Mouse (Mus musculus) heart, embryonic 11.5 days (tissue): ENCODE measurements around the gene Amigo1. TPM values are rescaled to one million over a fixed set of nuclear protein-coding genes. Genes with fewer than 3 reads are reported as not detected.
A peak's percentile ranks its signal among the peaks of the same experiment; 100 is the strongest.

Experiments used
- ATAC-seq: fragments of 200-750 bp; cut with Nextera tagmentation; replicated peaks from 2 replicates; pipeline ENCODE4 v1.8.0; 2017; ENCODE audit warnings: moderate library complexity; ENCODE audit not compliant: insufficient number of reproducible peaks, low FRiP score, low TSS enrichment
- H3K27ac ChIP-seq: fragments of 300-500 bp; sonication (generic); 2 replicates; pipeline ENCODE4 v1.5.1; 2014; ENCODE audit warnings: mild to moderate bottlenecking, low read depth, low read length
- H3K27me3 ChIP-seq: fragments of 300-500 bp; sonication (generic); 2 replicates; pipeline ENCODE4 v1.6.1; 2014; ENCODE audit warnings: mild to moderate bottlenecking, low read length, mixed read lengths; ENCODE audit not compliant: control insufficient read depth, insufficient read depth
- H3K36me3 ChIP-seq: fragments of 300-500 bp; sonication (generic); 2 replicates; pipeline ENCODE4 v1.6.1; 2014; ENCODE audit warnings: mild to moderate bottlenecking, low read length, moderate library complexity, mixed read lengths; ENCODE audit not compliant: control insufficient read depth, insufficient read depth
- H3K4me1 ChIP-seq: fragments of 300-500 bp; sonication (generic); 2 replicates; pipeline ENCODE4 v1.6.1; 2014; ENCODE audit warnings: low read length; ENCODE audit not compliant: control insufficient read depth, insufficient read depth
- H3K4me2 ChIP-seq: fragments of 300-500 bp; sonication (generic); 2 replicates; pipeline ENCODE4 v1.6.1; 2014; ENCODE audit warnings: mild to moderate bottlenecking, moderate library complexity
- H3K4me3 ChIP-seq: fragments of 300-500 bp; sonication (generic); 2 replicates; pipeline ENCODE4 v1.5.1; 2014; ENCODE audit warnings: low read depth, low read length
- H3K9ac ChIP-seq: fragments of 300-500 bp; sonication (generic); 2 replicates; pipeline ENCODE4 v1.6.1; 2014; ENCODE audit warnings: mild to moderate bottlenecking, low read depth, low read length, moderate library complexity
- H3K9me3 ChIP-seq: fragments of 300-500 bp; sonication (generic); replicated peaks from 2 replicates; pipeline ENCODE4 v1.6.1; 2016; ENCODE audit warnings: low read length; ENCODE audit not compliant: control insufficient read depth
- WGBS: fragments of 180-500 bp; shearing (Covaris S2); extraction: QIAGEN DNeasy Blood & Tissue Kit; methylation state at CpG from one replicate; pipeline ENCODE4 v1.1.7; 2014; ENCODE audit not compliant: insufficient replicate concordance; 5-methylcytosine and 5-hydroxymethylcytosine counted together
- polyA plus RNA-seq: library from polyadenylated mRNA; unstranded; fragments of >200 nt; fragmentation: Nextera tagmentation; extraction: Ambion mirVana; gene quantifications from 2 replicates; pipeline ENCODE4 v1.2.1, GENCODE M21; 2014

Gene Amigo1
- polyA plus RNA-seq, 1 experiment from 2014 or later, result 1.3 TPM

- ATAC-seq, result no peak
- H3K27ac ChIP-seq, result no peak overlapping the region
- no peaks in the 10 kb centered on the region for H3K9me3 ChIP-seq
- H3K36me3 ChIP-seq, result no peaks in the 10 kb centered on the region
- 42% methylated on average over 5 of the region's 5 CpGs for WGBS
- H3K27me3 ChIP-seq, result peaks cover 21% of the 10 kb centered on the region
- H3K4me3 ChIP-seq, result no peak overlapping the region
- H3K4me1 ChIP-seq, result peaks cover 11% of the 10 kb centered on the region
- no peak overlapping the region for H3K4me2 ChIP-seq
- no peak overlapping the region for H3K9ac ChIP-seq
Observed at GRCm38 (mm10) chr3:108189897-108190296, 3.8 kb downstream of the Amigo1 start.

- H3K27me3 ChIP-seq, result no peaks in the 10 kb centered on the region
- H3K9ac ChIP-seq, result no peak overlapping the region
- no peak for ATAC-seq
- WGBS, result 46% methylated on average over 4 of the region's 4 CpGs
- H3K4me1 ChIP-seq, result peaks cover 19% of the 10 kb centered on the region
- H3K4me3 ChIP-seq, result no peak overlapping the region
- no peaks in the 10 kb centered on the region for H3K9me3 ChIP-seq
- no peak overlapping the region for H3K27ac ChIP-seq
- H3K36me3 ChIP-seq, result peaks cover 2% of the 10 kb centered on the region; the same call in 1 of the 2 replicates
- H3K4me2 ChIP-seq, result no peak overlapping the region
Observed at GRCm38 (mm10) chr3:108193686-108194085, 7.6 kb downstream of the Amigo1 start.

GRCm38 (mm10) chr3:108195287-108195686 lies 9.2 kb downstream of the Amigo1 start:
- 78% methylated on average over 4 of the region's 4 CpGs for WGBS
- H3K27ac ChIP-seq, result no peak overlapping the region
- H3K27me3 ChIP-seq, result no peaks in the 10 kb centered on the region
- H3K4me2 ChIP-seq, result no peak overlapping the region
- ATAC-seq, result no peak
- no peak overlapping the region for H3K9ac ChIP-seq
- no peak overlapping the region for H3K4me3 ChIP-seq
- no peaks in the 10 kb centered on the region for H3K9me3 ChIP-seq
- peaks cover 14% of the 10 kb centered on the region for H3K4me1 ChIP-seq
- H3K36me3 ChIP-seq, result peaks cover 6% of the 10 kb centered on the region; the same call in 1 of the 2 replicates

- no peak overlapping the region for H3K4me3 ChIP-seq
- H3K9ac ChIP-seq, result no peak overlapping the region
- ATAC-seq, result no peak
- H3K4me2 ChIP-seq, result no peak overlapping the region
- H3K36me3 ChIP-seq, result peaks cover 6% of the 10 kb centered on the region; the same call in 1 of the 2 replicates
- H3K27ac ChIP-seq, result no peak overlapping the region
- no peaks in the 10 kb centered on the region for H3K9me3 ChIP-seq
- H3K4me1 ChIP-seq, result peaks cover 15% of the 10 kb centered on the region
- 57% methylated on average over 7 of the region's 7 CpGs for WGBS
- no peaks in the 10 kb centered on the region for H3K27me3 ChIP-seq
Observed at GRCm38 (mm10) chr3:108195941-108196590, 9.9 kb downstream of the Amigo1 start.

- H3K4me2 ChIP-seq, result peak overlapping the region; percentile 49
- no peak overlapping the region for H3K27ac ChIP-seq
- no peak overlapping the region; the same call in 1 of the 2 replicates for H3K9ac ChIP-seq
- H3K4me1 ChIP-seq, result peaks cover 19% of the 10 kb centered on the region
- no peaks in the 10 kb centered on the region for H3K9me3 ChIP-seq
- peak overlapping the region; percentile 12; the same call in 1 of the 2 replicates for H3K4me3 ChIP-seq
- ATAC-seq, result no peak
- WGBS, result 19% methylated on average over 14 of the region's 14 CpGs
- H3K36me3 ChIP-seq, result peaks cover 6% of the 10 kb centered on the region; the same call in 1 of the 2 replicates
- H3K27me3 ChIP-seq, result no peaks in the 10 kb centered on the region
Observed at GRCm38 (mm10) chr3:108197066-108197497, 10.9 kb downstream of the Amigo1 start.

GRCm38 (mm10) chr3:108199231-108199630 lies 13.1 kb downstream of the Amigo1 start:
- H3K9me3 ChIP-seq, result no peaks in the 10 kb centered on the region
- H3K4me2 ChIP-seq, result no peak overlapping the region
- peaks cover 13% of the 10 kb centered on the region; the same call in 1 of the 2 replicates for H3K36me3 ChIP-seq
- H3K9ac ChIP-seq, result no peak overlapping the region
- peaks cover 15% of the 10 kb centered on the region for H3K4me1 ChIP-seq
- 92% methylated on average over 6 of the region's 6 CpGs for WGBS
- no peak for ATAC-seq
- no peak overlapping the region for H3K27ac ChIP-seq
- no peak overlapping the region for H3K4me3 ChIP-seq
- H3K27me3 ChIP-seq, result no peaks in the 10 kb centered on the region

GRCm38 (mm10) chr3:108200329-108201323 lies 14.5 kb downstream of the Amigo1 start, which contains the start of gene Cyb561d1:
Gene Cyb561d1 (minus strand): TSS chr3:108201212.
- peaks cover 13% of the 10 kb centered on the region; the same call in 1 of the 2 replicates for H3K36me3 ChIP-seq
- peak within 1 kb of the TSS; percentile 90 for H3K27ac ChIP-seq
- peak within 1 kb of the TSS; percentile 71 for H3K4me2 ChIP-seq
- WGBS, result 3% methylated on average over 44 of the region's 44 CpGs
- H3K4me3 ChIP-seq, result peak within 1 kb of the TSS; percentile 70
- H3K9ac ChIP-seq, result peak within 1 kb of the TSS; percentile 72
- H3K4me1 ChIP-seq, result peaks cover 15% of the 10 kb centered on the region
- peak; percentile 94 for ATAC-seq
- no peaks in the 10 kb centered on the region for H3K27me3 ChIP-seq
- no peaks in the 10 kb centered on the region for H3K9me3 ChIP-seq

- Histone ChIP-seq H3K4me2 (no peak overlapping the region), H3K27me3 (no peaks in the 10 kb centered on the region), H3K4me1 (peaks cover 5% of the 10 kb centered on the region), H3K36me3 (peaks cover 23% of the 10 kb centered on the region), H3K9me3 (no peaks in the 10 kb centered on the region), H3K4me3 (no peak overlapping the region), H3K9ac (no peak overlapping the region), H3K27ac (no peak overlapping the region)
- no peak for ATAC-seq
Observed at GRCm38 (mm10) chr3:108202506-108202905, 16.4 kb downstream of the Amigo1 start.
